Mouse (Mus musculus): Measurements from ENCODE around the gene Ltn1. TPM values are rescaled to one million over a fixed set of nuclear protein-coding genes. Genes with fewer than 3 reads are reported as not detected.

Ltn1 gene
- polyA plus RNA-seq, 1 experiment from 2014 or later = 29.6 TPM

DNA sequence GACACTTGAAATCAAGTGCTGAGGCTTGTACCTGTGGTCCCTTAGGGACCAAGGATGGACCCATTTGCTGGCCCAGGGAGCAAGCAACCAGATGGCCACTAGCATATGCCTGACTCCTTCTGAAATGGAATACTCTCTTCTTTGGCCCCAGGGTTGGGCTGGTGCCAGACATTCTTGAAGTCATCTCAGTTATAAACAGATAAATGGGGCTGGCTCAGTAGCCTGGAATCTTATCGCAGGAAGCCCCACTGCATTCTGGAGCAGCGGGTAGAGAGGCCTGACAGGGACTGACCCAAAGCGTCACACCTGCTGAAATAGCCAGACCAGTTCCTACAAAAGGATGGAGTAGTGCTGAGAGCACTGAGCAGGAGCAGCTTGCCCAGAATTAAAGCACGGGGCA, 68.2 kb downstream of the Ltn1 start:
- DNase-seq (ENCODE audit: low spot score, missing footprints) = no peak
- no peak overlapping the region for H3K4me2 ChIP-seq
- ATAC-seq (ENCODE audit: low FRiP score) = no peak
- no peaks in the 10 kb centered on the region for H3K27me3 ChIP-seq (ENCODE audit: control insufficient read depth, insufficient read depth, low read length)
- H3K9ac ChIP-seq (ENCODE audit: low read length) = no peak overlapping the region
- H3K4me3 ChIP-seq (ENCODE audit: low read depth, low read length) = no peak overlapping the region
- WGBS = 89% methylated on average over 4 of the region's 4 CpGs
- no peak overlapping the region for H3K27ac ChIP-seq (ENCODE audit: low read depth, low read length)
- H3K4me1 ChIP-seq (ENCODE audit: control insufficient read depth, insufficient read depth, low read length) = no peaks in the 10 kb centered on the region
- peaks cover 4% of the 10 kb centered on the region for H3K36me3 ChIP-seq (ENCODE audit: control insufficient read depth, insufficient read depth, low read length)
- no peaks in the 10 kb centered on the region for H3K9me3 ChIP-seq (ENCODE audit: control insufficient read depth, low read length)

DNA sequence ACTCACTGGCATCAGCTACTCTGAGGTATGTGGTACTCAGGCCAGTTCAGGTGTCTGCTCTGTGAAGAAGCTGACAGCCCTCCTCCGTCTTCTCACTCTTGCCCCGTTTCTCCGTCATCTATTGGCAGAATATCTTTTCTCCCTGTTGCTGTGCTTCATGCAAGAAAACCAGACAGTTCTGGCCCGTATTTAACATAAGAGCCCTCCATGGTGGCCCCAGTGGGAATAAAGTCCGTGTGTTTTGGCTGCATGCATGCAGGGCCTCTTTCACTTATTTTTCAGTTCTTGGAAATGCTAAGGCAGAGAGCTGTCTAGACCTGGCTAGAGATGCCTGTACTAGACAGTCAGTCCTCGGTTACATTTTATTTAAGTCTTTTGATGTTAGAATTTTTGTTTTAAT, 72.3 kb downstream of the Ltn1 start:
- no peak for ATAC-seq (ENCODE audit: low FRiP score)
- no peak overlapping the region for H3K9ac ChIP-seq (ENCODE audit: low read length)
- no peak overlapping the region for H3K27ac ChIP-seq (ENCODE audit: low read depth, low read length)
- no peak overlapping the region for H3K4me3 ChIP-seq (ENCODE audit: low read depth, low read length)
- no peaks in the 10 kb centered on the region for H3K27me3 ChIP-seq (ENCODE audit: control insufficient read depth, insufficient read depth, low read length)
- DNase-seq (ENCODE audit: low spot score, missing footprints) = no peak
- no peak overlapping the region for H3K4me2 ChIP-seq
- no peaks in the 10 kb centered on the region for H3K4me1 ChIP-seq (ENCODE audit: control insufficient read depth, insufficient read depth, low read length)
- WGBS = 89% methylated on average over 6 of the region's 6 CpGs
- no peaks in the 10 kb centered on the region for H3K9me3 ChIP-seq (ENCODE audit: control insufficient read depth, low read length)
- peaks cover 2% of the 10 kb centered on the region for H3K36me3 ChIP-seq (ENCODE audit: control insufficient read depth, insufficient read depth, low read length)

DNA sequence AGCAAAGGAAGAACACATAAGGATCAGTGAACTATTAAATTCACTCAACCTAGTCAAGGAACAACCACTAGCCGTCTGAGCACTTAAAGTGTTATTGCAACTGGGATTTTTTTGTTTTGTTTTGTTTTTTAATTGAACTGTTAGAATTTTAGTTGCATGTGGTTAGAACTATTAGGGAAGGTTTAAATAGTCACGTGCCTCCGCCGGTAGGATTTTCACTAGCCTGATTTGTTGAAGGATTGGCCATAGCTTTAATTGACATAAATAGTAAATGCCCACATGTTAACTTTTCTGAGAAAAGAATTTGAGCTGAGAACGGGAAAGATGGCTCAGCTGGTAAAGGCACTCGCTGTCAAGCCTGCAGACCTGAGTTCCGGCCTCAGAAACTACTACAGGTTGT, 77.7 kb downstream of the Ltn1 start:
- no peaks in the 10 kb centered on the region for H3K27me3 ChIP-seq (ENCODE audit: control insufficient read depth, insufficient read depth, low read length)
- H3K36me3 ChIP-seq (ENCODE audit: control insufficient read depth, insufficient read depth, low read length) = no peaks in the 10 kb centered on the region; the same call in 1 of the 2 replicates
- DNase-seq (ENCODE audit: low spot score, missing footprints) (no peak), ATAC-seq (ENCODE audit: low FRiP score) (no peak; the same call in 1 of the 2 replicates)
- no peaks in the 10 kb centered on the region for H3K4me1 ChIP-seq (ENCODE audit: control insufficient read depth, insufficient read depth, low read length)
- H3K9me3 ChIP-seq (ENCODE audit: control insufficient read depth, low read length) = no peaks in the 10 kb centered on the region
- H3K4me2 ChIP-seq = peak overlapping the region; percentile 46
- H3K27ac ChIP-seq (ENCODE audit: low read depth, low read length) = no peak overlapping the region
- H3K9ac ChIP-seq (ENCODE audit: low read length) = no peak overlapping the region
- H3K4me3 ChIP-seq (ENCODE audit: low read depth, low read length) = peak overlapping the region; percentile 73; the same call in 1 of the 2 replicates
- 81% methylated on average over 7 of the region's 7 CpGs for WGBS

DNA sequence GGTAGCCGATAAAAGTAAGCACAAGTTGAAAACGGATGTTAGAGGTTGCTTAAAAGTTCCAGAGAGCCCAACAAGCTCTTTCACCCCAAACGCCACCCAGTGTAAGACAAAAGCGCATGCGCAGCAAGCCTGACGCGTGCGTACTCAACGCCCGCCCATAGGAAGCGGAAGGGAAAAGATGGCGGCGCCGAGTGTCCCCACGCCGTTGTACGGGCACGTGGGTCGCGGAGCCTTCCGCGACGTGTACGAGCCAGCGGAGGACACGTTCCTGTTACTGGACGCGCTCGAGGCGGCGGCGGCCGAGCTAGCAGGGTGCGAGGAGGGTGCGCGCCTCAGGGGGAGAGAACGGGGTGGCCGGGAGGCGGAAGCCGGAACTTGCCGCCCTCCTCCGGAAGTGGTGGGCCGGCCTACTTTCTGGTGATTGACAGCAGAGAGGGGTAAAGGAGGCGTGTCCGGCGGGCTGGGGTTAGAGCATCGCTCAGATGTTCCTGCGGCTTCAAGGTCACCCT, 78.3 kb downstream of the Ltn1 start, which contains the start of gene N6amt1:
Gene N6amt1, plus strand, starts transcription at position 111 of the 509 bp plus-strand sequence.
- Histone ChIP-seq H3K4me2 (peak within 1 kb of the TSS; percentile 46), H3K27me3 (ENCODE audit: control insufficient read depth, insufficient read depth, low read length) (no peaks in the 10 kb centered on the region), H3K9me3 (ENCODE audit: control insufficient read depth, low read length) (no peaks in the 10 kb centered on the region), H3K36me3 (ENCODE audit: control insufficient read depth, insufficient read depth, low read length) (no peaks in the 10 kb centered on the region; the same call in 1 of the 2 replicates), H3K4me3 (ENCODE audit: low read depth, low read length) (peak within 1 kb of the TSS; percentile 73), H3K4me1 (ENCODE audit: control insufficient read depth, insufficient read depth, low read length) (no peaks in the 10 kb centered on the region), H3K27ac (ENCODE audit: low read depth, low read length) (peak within 1 kb of the TSS; percentile 84), H3K9ac (ENCODE audit: low read length) (peak within 1 kb of the TSS; percentile 90)
- DNase-seq (ENCODE audit: low spot score, missing footprints) = peak; percentile 99
- WGBS = under 1% methylated on average over 48 of the region's 48 CpGs
- ATAC-seq (ENCODE audit: low FRiP score) = peak; percentile 99

DNA sequence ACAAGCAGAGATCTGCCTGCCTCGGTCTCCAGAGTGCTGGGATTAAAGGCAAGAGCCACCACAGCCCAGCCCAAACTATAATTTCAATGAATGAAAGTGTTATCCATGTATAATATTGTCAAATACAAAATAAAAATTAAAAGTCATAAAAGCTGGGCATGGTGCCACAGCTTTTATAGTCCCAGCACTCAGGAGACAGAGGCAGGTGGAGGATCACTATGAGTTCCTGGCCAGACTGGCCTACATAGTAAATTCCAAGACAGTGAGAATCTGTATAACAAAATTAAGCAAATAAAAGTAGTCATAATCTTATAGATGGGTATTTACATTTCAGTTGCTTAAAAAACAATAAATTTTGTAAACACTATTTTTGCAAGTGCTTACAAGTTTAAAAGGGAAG, 78.8 kb downstream of the Ltn1 start:
- ATAC-seq (ENCODE audit: low FRiP score) (peak; percentile 40; the same call in 1 of the 2 replicates), DNase-seq (ENCODE audit: low spot score, missing footprints) (no peak)
- Histone ChIP-seq H3K4me2 (peak overlapping the region; percentile 46; the same call in 1 of the 2 replicates), H3K9me3 (ENCODE audit: control insufficient read depth, low read length) (no peaks in the 10 kb centered on the region), H3K9ac (ENCODE audit: low read length) (no peak overlapping the region), H3K27ac (ENCODE audit: low read depth, low read length) (no peak overlapping the region), H3K36me3 (ENCODE audit: control insufficient read depth, insufficient read depth, low read length) (no peaks in the 10 kb centered on the region), H3K4me3 (ENCODE audit: low read depth, low read length) (peak overlapping the region; percentile 73; the same call in 1 of the 2 replicates), H3K27me3 (ENCODE audit: control insufficient read depth, insufficient read depth, low read length) (no peaks in the 10 kb centered on the region), H3K4me1 (ENCODE audit: control insufficient read depth, insufficient read depth, low read length) (no peaks in the 10 kb centered on the region)
- 92% methylated on average over 1 of the region's 1 CpGs for WGBS

DNA sequence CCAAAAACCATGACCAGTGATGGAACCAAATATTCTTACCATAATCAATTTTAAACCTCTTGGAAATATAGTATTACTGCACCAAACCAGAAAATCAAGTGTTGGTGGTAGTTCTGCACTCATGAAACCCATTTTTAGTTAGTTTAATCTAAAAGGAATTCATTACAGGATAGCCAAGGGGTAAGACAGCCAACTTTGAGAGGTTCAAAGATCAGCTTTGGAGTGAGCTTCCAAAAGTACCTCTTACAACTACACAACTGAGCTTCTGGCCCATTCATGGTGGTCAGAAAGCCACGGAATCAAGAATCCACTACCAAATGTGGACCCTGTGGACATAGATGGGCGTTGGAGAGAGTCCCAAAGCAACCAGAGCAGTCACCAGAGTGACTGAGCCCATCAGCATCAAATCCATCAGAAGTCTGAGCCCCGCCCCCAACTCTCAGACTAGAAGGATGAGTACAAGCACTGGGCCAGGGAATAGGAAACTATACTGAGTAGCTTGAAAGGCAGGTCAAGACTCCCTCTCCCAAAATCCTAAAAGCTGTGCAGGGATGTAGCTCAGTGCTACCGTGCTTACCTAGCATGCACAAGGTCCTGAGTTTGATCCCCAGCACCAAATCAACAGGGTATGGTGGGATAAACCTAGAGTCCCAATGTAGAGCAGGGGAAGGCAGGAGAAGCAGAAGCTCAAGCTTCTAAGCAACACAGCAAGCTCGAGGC, 80.9 kb downstream of the Ltn1 start:
- Histone ChIP-seq H3K9ac (ENCODE audit: low read length) (no peak overlapping the region), H3K27me3 (ENCODE audit: control insufficient read depth, insufficient read depth, low read length) (no peaks in the 10 kb centered on the region), H3K27ac (ENCODE audit: low read depth, low read length) (no peak overlapping the region), H3K4me1 (ENCODE audit: control insufficient read depth, insufficient read depth, low read length) (no peaks in the 10 kb centered on the region), H3K4me3 (ENCODE audit: low read depth, low read length) (no peak overlapping the region), H3K9me3 (ENCODE audit: control insufficient read depth, low read length) (no peaks in the 10 kb centered on the region), H3K4me2 (no peak overlapping the region), H3K36me3 (ENCODE audit: control insufficient read depth, insufficient read depth, low read length) (no peaks in the 10 kb centered on the region)
- DNase-seq (ENCODE audit: low spot score, missing footprints) (no peak), ATAC-seq (ENCODE audit: low FRiP score) (no peak)
- 77% methylated on average over 5 of the region's 5 CpGs for WGBS

DNA sequence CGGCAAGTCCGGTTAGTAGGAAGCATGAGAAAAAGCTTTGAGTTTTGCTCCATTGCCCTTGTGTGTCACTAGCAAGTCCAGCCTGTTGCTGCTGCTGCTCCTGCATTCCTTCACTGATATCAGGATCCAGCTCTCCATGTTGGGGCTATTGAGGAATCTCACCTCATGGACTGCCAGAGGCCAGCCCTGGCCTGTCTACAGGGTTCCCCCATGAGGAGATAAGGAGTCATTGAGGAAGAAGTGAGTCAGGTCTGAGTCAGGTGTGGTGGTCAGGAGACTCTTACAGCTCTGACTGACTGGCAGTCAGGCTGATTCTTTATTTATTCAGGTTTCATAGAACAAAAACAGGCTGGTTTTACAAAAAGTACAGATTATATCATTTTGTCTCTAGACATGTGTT, 84.3 kb downstream of the Ltn1 start:
- no peaks in the 10 kb centered on the region for H3K27me3 ChIP-seq (ENCODE audit: control insufficient read depth, insufficient read depth, low read length)
- H3K9ac ChIP-seq (ENCODE audit: low read length) = no peak overlapping the region
- ATAC-seq (ENCODE audit: low FRiP score) (no peak), DNase-seq (ENCODE audit: low spot score, missing footprints) (peak; percentile 39)
- no peak overlapping the region for H3K4me2 ChIP-seq
- 89% methylated on average over 2 of the region's 2 CpGs for WGBS
- H3K4me1 ChIP-seq (ENCODE audit: control insufficient read depth, insufficient read depth, low read length) = no peaks in the 10 kb centered on the region
- H3K27ac ChIP-seq (ENCODE audit: low read depth, low read length) = no peak overlapping the region
- H3K9me3 ChIP-seq (ENCODE audit: control insufficient read depth, low read length) = no peaks in the 10 kb centered on the region
- H3K4me3 ChIP-seq (ENCODE audit: low read depth, low read length) = no peak overlapping the region
- no peaks in the 10 kb centered on the region for H3K36me3 ChIP-seq (ENCODE audit: control insufficient read depth, insufficient read depth, low read length)

DNA sequence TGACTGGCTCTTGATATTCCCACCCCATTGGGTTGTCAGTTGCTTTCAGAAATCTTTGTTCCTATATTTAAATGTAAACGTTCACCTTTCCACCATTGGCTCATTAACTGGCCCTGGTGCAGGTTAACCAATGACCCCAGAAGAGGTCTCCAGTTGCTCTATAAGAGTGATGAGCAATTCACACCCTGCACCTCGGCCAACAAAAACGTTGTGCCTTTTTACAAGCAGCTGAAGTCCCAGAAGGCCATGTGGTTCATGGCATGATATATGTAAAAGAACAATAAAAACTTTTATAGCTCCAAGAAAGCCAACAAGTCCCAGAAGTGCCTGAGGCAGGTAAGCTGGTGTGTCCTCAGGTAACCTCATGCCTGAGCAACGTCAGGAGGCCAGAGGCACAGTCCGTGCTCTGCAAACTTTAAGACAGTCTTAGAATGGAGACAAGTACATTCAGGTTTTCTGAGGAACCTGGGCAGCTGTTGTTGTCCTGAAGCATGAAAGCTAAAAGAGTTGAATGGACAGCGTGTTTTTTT, 91.3 kb downstream of the Ltn1 start:
- H3K27me3 ChIP-seq (ENCODE audit: control insufficient read depth, insufficient read depth, low read length) = no peaks in the 10 kb centered on the region
- WGBS = 89% methylated on average over 6 of the region's 6 CpGs
- H3K9ac ChIP-seq (ENCODE audit: low read length) = no peak overlapping the region
- H3K9me3 ChIP-seq (ENCODE audit: control insufficient read depth, low read length) = no peaks in the 10 kb centered on the region
- no peak overlapping the region for H3K4me3 ChIP-seq (ENCODE audit: low read depth, low read length)
- H3K27ac ChIP-seq (ENCODE audit: low read depth, low read length) = no peak overlapping the region
- ATAC-seq (ENCODE audit: low FRiP score) = no peak
- H3K4me1 ChIP-seq (ENCODE audit: control insufficient read depth, insufficient read depth, low read length) = no peaks in the 10 kb centered on the region
- H3K4me2 ChIP-seq = no peak overlapping the region
- H3K36me3 ChIP-seq (ENCODE audit: control insufficient read depth, insufficient read depth, low read length) = no peaks in the 10 kb centered on the region
- no peak for DNase-seq (ENCODE audit: low spot score, missing footprints)

DNA sequence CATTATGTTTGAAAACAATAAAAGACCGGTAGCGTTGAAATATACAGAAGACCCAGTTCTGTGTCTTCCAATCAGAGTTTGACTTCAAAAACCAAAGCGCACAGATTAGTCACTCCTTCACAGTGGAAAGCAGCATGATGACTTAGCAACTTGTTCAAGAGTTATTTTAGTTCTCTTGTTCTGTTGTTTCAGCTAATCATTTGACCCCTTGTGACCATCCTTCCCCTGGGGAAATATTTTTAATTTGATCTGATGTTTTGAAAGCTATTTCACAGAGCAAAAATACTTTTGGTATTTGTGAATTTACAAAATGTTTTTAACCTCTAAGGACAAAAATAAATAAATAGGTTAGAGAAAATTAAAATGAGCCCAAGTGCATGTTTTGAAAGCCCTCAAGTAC, 97.7 kb downstream of the Ltn1 start:
- H3K4me3 ChIP-seq (ENCODE audit: low read depth, low read length) = no peak overlapping the region
- ATAC-seq (ENCODE audit: low FRiP score) = no peak
- 91% methylated on average over 3 of the region's 3 CpGs for WGBS
- H3K9me3 ChIP-seq (ENCODE audit: control insufficient read depth, low read length) = no peaks in the 10 kb centered on the region
- no peaks in the 10 kb centered on the region for H3K27me3 ChIP-seq (ENCODE audit: control insufficient read depth, insufficient read depth, low read length)
- H3K4me2 ChIP-seq = no peak overlapping the region
- DNase-seq (ENCODE audit: low spot score, missing footprints) = no peak
- H3K9ac ChIP-seq (ENCODE audit: low read length) = no peak overlapping the region
- no peaks in the 10 kb centered on the region for H3K4me1 ChIP-seq (ENCODE audit: control insufficient read depth, insufficient read depth, low read length)
- no peaks in the 10 kb centered on the region for H3K36me3 ChIP-seq (ENCODE audit: control insufficient read depth, insufficient read depth, low read length)
- H3K27ac ChIP-seq (ENCODE audit: low read depth, low read length) = no peak overlapping the region

Measured in midbrain, embryonic 11.5 days (tissue).